Mouse (Mus musculus) stomach, postnatal 0 days (tissue): ENCODE measurements around the gene Ankfn1.

Experiments
- CTCF ChIP-seq: IDR thresholded peaks from 2 replicates; pipeline ENCODE4 v1.5.1; 2016; ENCODE audit warnings: antibody characterized with exemption, low read depth, mild to moderate bottlenecking, moderate library complexity
- EP300 ChIP-seq: optimal IDR thresholded peaks from 2 replicates; pipeline ENCODE3; 2016; ENCODE audit warnings: antibody characterized with exemption

DNA sequence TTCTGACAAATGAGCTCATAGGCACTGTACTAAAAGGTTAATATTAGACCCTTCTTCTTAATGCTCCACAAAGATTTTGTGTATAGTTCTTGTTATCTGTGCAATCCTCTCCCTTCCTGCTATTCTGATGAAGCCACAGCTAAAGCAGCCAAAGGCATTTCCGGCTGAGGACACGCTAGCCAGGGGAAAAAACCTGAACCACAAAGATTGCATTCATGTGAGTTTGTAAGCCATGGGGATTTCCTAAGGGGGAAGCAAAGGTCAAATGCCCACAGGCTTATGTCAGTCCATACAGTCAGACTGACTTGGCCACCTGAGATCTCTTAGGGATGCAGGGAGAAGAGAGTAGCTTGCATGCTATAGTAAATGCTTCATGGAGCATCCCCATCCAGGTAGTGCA lies 146.1 kb downstream of the Ankfn1 start:
- no peak for TF ChIP-seq CTCF
- no peak for TF ChIP-seq EP300
